Mouse (Mus musculus) heart, embryonic 10.5 days (tissue): ENCODE measurements around the gene Parp16. TPM values are rescaled to one million over a fixed set of nuclear protein-coding genes. Genes with fewer than 3 reads are reported as not detected.

Experiments
- DNase-seq: peaks from one replicate; pipeline ENCODE4 v3.0.0-alpha.2; 2017; ENCODE audit warnings: low spot score
- H3K27ac ChIP-seq: fragments of 300-500 bp; sonication (generic); 2 replicates; pipeline ENCODE4 v1.5.1; 2016; ENCODE audit warnings: mild to moderate bottlenecking
- H3K27me3 ChIP-seq: fragments of 300-500 bp; sonication (generic); 2 replicates; pipeline ENCODE4 v1.6.1; 2016; ENCODE audit warnings: mild to moderate bottlenecking; ENCODE audit not compliant: poor library complexity, insufficient read depth, severe bottlenecking
- H3K36me3 ChIP-seq: fragments of 300-500 bp; sonication (generic); 2 replicates; pipeline ENCODE4 v1.6.1; 2016; ENCODE audit warnings: mild to moderate bottlenecking, moderate library complexity
- H3K4me1 ChIP-seq: fragments of 300-500 bp; sonication (generic); 2 replicates; pipeline ENCODE4 v1.6.1; 2016; ENCODE audit warnings: mild to moderate bottlenecking
- H3K4me3 ChIP-seq: fragments of 300-500 bp; sonication (generic); 2 replicates; pipeline ENCODE4 v1.5.1; 2016; ENCODE audit warnings: mild to moderate bottlenecking, moderate library complexity
- H3K9me3 ChIP-seq: fragments of 300-500 bp; sonication (generic); 2 replicates; pipeline ENCODE4 v1.6.1; 2016; ENCODE audit warnings: mild to moderate bottlenecking, moderate library complexity
- WGBS: fragments of 180-500 bp; shearing (Covaris S2); methylation state at CpG from one replicate; pipeline ENCODE4 v1.1.7; 2016; 5-methylcytosine and 5-hydroxymethylcytosine counted together
- polyA plus RNA-seq: library from polyadenylated mRNA; unstranded; fragments of >200 nt; fragmentation: Nextera tagmentation; extraction: Ambion mirVana; gene quantifications from 2 replicates; pipeline ENCODE4 v1.2.1, GENCODE M21; 2016

The Parp16 gene
- polyA plus RNA-seq, 1 experiment from 2014 or later, result 5.8 TPM

GRCm38 (mm10) chr9:65166386-65166785, 28.8 kb upstream of the Parp16 start:
- H3K36me3 ChIP-seq, result no peaks in the 10 kb centered on the region
- WGBS, result 55% methylated on average over 9 of the region's 9 CpGs
- peak overlapping the region; percentile 10; the same call in 1 of the 2 replicates for H3K27ac ChIP-seq
- DNase-seq, result no peak
- H3K9me3 ChIP-seq, result no peaks in the 10 kb centered on the region
- peaks cover 46% of the 10 kb centered on the region for H3K4me1 ChIP-seq
- H3K4me3 ChIP-seq, result no peak overlapping the region
- peaks cover 30% of the 10 kb centered on the region; the same call in 1 of the 2 replicates for H3K27me3 ChIP-seq

- no peaks in the 10 kb centered on the region for H3K9me3 ChIP-seq
- 42% methylated on average over 6 of the region's 6 CpGs for WGBS
- H3K27ac ChIP-seq, result no peak overlapping the region
- no peak for DNase-seq
- no peaks in the 10 kb centered on the region for H3K36me3 ChIP-seq
- peaks cover 30% of the 10 kb centered on the region for H3K4me1 ChIP-seq
- no peak overlapping the region for H3K4me3 ChIP-seq
- H3K27me3 ChIP-seq, result peaks cover 15% of the 10 kb centered on the region; the same call in 1 of the 2 replicates
These were observed 26.6 kb upstream of the Parp16 start for GRCm38 (mm10) chr9:65168534-65168933.

- DNase-seq, result no peak
- 52% methylated on average over 4 of the region's 4 CpGs for WGBS
These were observed 26.2 kb upstream of the Parp16 start for GRCm38 (mm10) chr9:65168952-65169351.

GRCm38 (mm10) chr9:65172654-65173053, 22.5 kb upstream of the Parp16 start:
- Histone ChIP-seq H3K27ac (no peak overlapping the region), H3K4me1 (peaks cover 43% of the 10 kb centered on the region), H3K27me3 (0 out of 2 replicates have a peak, but pooled peaks cover 9% of the 10 kb centered on the region), H3K9me3 (no peaks in the 10 kb centered on the region), H3K4me3 (no peak overlapping the region), H3K36me3 (0 out of 2 replicates have a peak, but pooled peaks cover 2% of the 10 kb centered on the region)
- 55% methylated on average over 9 of the region's 9 CpGs for WGBS
- DNase-seq, result no peak

More at GRCm38 (mm10) chr9:65168952-65169351, 26.2 kb upstream of the Parp16 start:
- Histone ChIP-seq H3K9me3 (no peaks in the 10 kb centered on the region), H3K27me3 (peaks cover 11% of the 10 kb centered on the region; the same call in 1 of the 2 replicates), H3K27ac (no peak overlapping the region), H3K4me3 (no peak overlapping the region), H3K4me1 (peaks cover 30% of the 10 kb centered on the region), H3K36me3 (0 out of 2 replicates have a peak, but pooled peaks cover 2% of the 10 kb centered on the region)

- Histone ChIP-seq H3K4me1 (peaks cover 56% of the 10 kb centered on the region), H3K36me3 (0 out of 2 replicates have a peak, but pooled peaks cover 2% of the 10 kb centered on the region), H3K4me3 (no peak overlapping the region), H3K27ac (peak overlapping the region; percentile 52; the same call in 1 of the 2 replicates), H3K9me3 (no peaks in the 10 kb centered on the region), H3K27me3 (0 out of 2 replicates have a peak, but pooled peaks cover 16% of the 10 kb centered on the region)
- DNase-seq, result no peak
- WGBS, result 45% methylated on average over 5 of the region's 5 CpGs
These were observed 19.8 kb upstream of the Parp16 start for GRCm38 (mm10) chr9:65175234-65175938.

GRCm38 (mm10) chr9:65175939-65176871, 18.9 kb upstream of the Parp16 start:
- 0 out of 2 replicates have a peak, but pooled peaks cover 5% of the 10 kb centered on the region for H3K36me3 ChIP-seq
- H3K4me1 ChIP-seq, result peaks cover 63% of the 10 kb centered on the region
- H3K4me3 ChIP-seq, result no peak overlapping the region
- no peaks in the 10 kb centered on the region for H3K9me3 ChIP-seq
- H3K27me3 ChIP-seq, result 0 out of 2 replicates have a peak, but pooled peaks cover 23% of the 10 kb centered on the region
- DNase-seq, result no peak
- WGBS, result 44% methylated on average over 9 of the region's 9 CpGs
- peak overlapping the region; percentile 50 for H3K27ac ChIP-seq

GRCm38 (mm10) chr9:65177497-65177896, 17.7 kb upstream of the Parp16 start:
- Histone ChIP-seq H3K4me3 (no peak overlapping the region), H3K4me1 (peaks cover 63% of the 10 kb centered on the region), H3K36me3 (peaks cover 17% of the 10 kb centered on the region), H3K27me3 (0 out of 2 replicates have a peak, but pooled peaks cover 31% of the 10 kb centered on the region), H3K27ac (no peak overlapping the region; the same call in 1 of the 2 replicates), H3K9me3 (no peaks in the 10 kb centered on the region)
- WGBS, result 57% methylated on average over 3 of the region's 3 CpGs
- no peak for DNase-seq

- H3K9me3 ChIP-seq, result no peaks in the 10 kb centered on the region
These were observed 17.2 kb upstream of the Parp16 start for GRCm38 (mm10) chr9:65177912-65178311.

GRCm38 (mm10) chr9:65178336-65179213, 16.6 kb upstream of the Parp16 start:
- DNase-seq, result peak; percentile 90
- H3K4me3 ChIP-seq, result peak overlapping the region; percentile 47
- H3K9me3 ChIP-seq, result no peaks in the 10 kb centered on the region
- peaks cover 59% of the 10 kb centered on the region for H3K4me1 ChIP-seq
- peak overlapping the region; percentile 84 for H3K27ac ChIP-seq
- H3K27me3 ChIP-seq, result 0 out of 2 replicates have a peak, but pooled peaks cover 31% of the 10 kb centered on the region
- WGBS, result 5% methylated on average over 22 of the region's 22 CpGs
- peaks cover 24% of the 10 kb centered on the region for H3K36me3 ChIP-seq

More at GRCm38 (mm10) chr9:65177912-65178311, 17.2 kb upstream of the Parp16 start:
- WGBS, result 45% methylated on average over 10 of the region's 10 CpGs
- H3K4me1 ChIP-seq, result peaks cover 59% of the 10 kb centered on the region
- H3K27ac ChIP-seq, result peak overlapping the region; percentile 84
- no peak for DNase-seq
- H3K27me3 ChIP-seq, result 0 out of 2 replicates have a peak, but pooled peaks cover 32% of the 10 kb centered on the region
- 0 out of 2 replicates have a peak overlapping the region, but pooled peaks have one; percentile 47 for H3K4me3 ChIP-seq
- peaks cover 21% of the 10 kb centered on the region for H3K36me3 ChIP-seq

- 0 out of 2 replicates have a peak, but pooled peaks cover 31% of the 10 kb centered on the region for H3K27me3 ChIP-seq
- H3K9me3 ChIP-seq, result no peaks in the 10 kb centered on the region
These were observed 15.1 kb upstream of the Parp16 start for GRCm38 (mm10) chr9:65179817-65180624.

GRCm38 (mm10) chr9:65188599-65188998, 6.6 kb upstream of the Parp16 start:
- WGBS, result 2% methylated on average over 3 of the region's 3 CpGs
- H3K9me3 ChIP-seq, result no peaks in the 10 kb centered on the region
- H3K4me3 ChIP-seq, result no peak overlapping the region
- DNase-seq, result peak; percentile 92
- H3K36me3 ChIP-seq, result peaks cover 14% of the 10 kb centered on the region
- H3K4me1 ChIP-seq, result peaks cover 22% of the 10 kb centered on the region
- H3K27ac ChIP-seq, result no peak overlapping the region
- no peaks in the 10 kb centered on the region for H3K27me3 ChIP-seq

More at GRCm38 (mm10) chr9:65179817-65180624, 15.1 kb upstream of the Parp16 start:
- Histone ChIP-seq H3K27ac (peak overlapping the region; percentile 84), H3K36me3 (peaks cover 33% of the 10 kb centered on the region), H3K4me3 (peak overlapping the region; percentile 37), H3K4me1 (peaks cover 61% of the 10 kb centered on the region)
- 23% methylated on average over 17 of the region's 17 CpGs for WGBS
- DNase-seq, result no peak
